Mouse (Mus musculus): ENCODE measurements around the gene Trmt112.

Gene Trmt112

DNA sequence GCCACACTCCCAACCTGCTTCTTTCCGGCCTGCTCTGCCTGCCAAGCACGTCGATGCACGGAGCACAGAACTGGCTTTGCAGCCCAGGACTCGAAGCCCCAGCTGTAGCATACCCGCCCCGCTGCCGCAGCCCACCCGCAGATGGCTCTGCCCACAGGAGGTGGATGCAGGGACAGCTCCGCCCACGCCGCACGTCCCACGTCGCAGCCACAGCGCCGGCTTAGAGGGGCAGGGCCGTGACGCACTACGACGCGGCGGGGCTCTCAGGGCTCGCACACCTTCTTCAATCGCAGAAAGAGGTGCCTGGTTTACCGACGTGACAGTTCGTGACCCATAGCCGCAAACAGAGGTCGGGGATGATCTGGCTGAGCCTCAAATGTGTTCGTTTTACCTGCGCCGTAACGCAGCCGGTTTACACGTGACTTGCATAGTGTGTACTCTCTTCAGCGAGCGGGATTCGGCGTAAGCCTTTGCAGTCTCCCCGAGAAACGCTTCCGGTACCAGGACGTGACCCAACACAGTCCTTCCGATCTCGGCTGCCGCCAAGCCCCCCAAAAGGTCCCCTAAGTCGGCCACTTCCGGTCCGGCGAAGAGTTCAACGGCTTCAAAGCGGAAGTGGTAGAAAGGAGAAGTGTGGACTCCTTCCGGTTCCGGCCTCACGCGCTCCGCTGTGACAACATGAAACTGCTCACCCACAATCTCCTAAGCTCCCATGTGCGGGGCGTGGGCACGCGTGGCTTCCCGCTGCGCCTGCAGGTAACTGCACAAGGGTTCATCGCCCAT lies at the start of gene Trmt112, which contains the start of gene Prdx5:
Trmt112 (plus strand) TSS at position 192 of the 783 bp plus-strand sequence.
Prdx5 (minus strand) TSS at position 600 of the 783 bp plus-strand sequence.
- DNase-seq (ENCODE audit: low read depth), result peak; percentile 99

DNA sequence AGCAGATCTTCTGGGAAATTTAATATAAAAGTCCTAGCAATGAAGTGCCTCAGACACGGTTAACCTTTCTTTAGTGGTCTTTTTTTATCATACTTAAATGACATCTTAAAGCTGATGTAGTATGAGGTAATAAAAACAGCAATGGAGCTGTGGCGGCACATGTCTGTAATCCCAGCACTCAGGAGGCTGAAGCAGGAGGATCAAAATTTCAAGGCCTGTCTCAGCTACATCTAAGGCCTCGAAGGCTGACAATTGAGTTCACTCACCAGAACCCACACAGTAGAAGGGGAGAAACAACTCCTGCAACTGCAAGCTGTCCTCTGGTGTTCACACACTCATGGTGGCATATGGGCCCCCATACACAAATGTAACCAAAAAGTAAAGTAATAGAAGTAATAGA lies 49.5 kb upstream of the Trmt112 start:
- DNase-seq (ENCODE audit: low read depth), result no peak

DNA sequence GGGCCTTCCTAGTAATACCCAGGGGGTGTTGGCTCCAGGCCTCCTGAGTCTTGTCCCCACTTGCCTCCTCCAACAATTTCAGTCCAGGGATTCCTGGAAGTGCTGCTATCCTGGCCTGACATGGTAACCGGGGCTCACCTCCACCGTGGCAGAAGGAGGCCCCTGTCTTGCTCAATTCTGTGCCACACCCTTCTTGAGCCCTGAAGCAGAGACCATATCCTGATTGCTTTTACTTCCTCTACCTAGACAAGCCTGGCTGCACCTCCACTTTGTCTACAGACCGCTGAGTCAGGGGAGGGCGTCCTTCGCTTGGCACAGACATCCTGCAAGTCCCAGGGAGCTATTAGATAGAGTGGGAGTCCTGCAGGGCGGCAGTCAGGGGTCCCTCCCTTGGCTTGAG lies 48.8 kb upstream of the Trmt112 start:
- peak; percentile 53 for DNase-seq (ENCODE audit: low read depth)

DNA sequence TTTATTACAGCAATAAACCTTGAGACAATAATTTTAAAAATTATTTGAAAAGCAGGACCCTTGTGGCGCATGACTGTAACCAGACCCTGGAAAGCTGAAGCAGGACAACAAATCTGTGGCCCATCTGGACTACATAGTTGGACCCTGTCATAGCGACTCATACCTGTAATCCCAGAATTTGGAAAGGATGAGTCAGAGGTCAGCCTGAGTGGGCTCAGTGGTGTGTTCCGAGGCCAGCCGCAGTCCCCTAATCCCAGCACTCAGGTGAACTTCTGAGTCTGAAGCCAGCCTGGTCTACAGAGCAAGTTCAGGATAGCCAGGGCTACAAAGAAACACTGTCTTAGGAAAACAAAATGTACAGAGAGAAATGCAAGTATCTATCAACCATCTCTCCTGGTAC lies 48.0 kb upstream of the Trmt112 start:
- no peak for DNase-seq (ENCODE audit: low read depth)

DNA sequence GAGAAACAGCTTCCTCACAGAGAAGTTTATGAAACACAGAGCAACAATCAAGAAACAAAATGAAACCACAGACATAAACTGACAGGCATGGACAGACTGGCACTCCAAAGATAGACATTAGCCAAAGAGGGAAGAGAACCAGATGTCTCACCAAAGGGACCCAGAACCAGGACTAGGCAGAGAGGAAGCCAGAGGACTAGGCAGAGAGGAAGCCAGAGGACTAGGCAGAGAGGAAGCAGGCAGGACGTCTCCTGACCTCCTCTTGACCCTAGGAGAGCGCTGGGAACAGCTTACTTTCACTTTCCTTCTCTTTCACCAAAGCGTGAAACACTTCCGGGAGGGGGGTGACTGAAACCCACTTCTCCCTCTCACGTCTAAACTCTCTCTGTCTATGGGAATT lies 40.1 kb upstream of the Trmt112 start:
- peak; percentile 88 for DNase-seq (ENCODE audit: low read depth)

- peak; percentile 90 for DNase-seq (ENCODE audit: low read depth)
Measured at GRCm38 (mm10) chr19:6871574-6872271, 37.8 kb upstream of the Trmt112 start.

DNA sequence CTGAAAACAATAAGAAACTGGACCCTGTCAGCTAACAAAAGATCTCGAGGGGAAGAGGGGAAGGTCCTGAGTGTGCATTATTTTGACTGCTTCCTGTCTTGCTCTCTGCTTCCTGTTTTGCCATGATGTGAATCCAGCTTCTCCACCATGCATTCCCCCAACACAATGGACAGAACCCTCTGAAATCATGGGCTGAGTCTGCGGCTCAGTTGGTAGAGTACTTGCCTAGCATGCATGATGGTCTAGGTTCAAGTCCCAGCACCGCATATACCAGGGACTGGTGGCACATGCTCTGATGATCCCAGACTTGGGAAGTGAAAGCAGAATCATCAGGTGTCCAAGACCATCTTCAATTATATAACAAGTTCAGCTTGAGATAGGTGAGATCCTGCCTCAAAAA lies 36.8 kb upstream of the Trmt112 start:
- no peak for DNase-seq (ENCODE audit: low read depth)

GRCm38 (mm10) chr19:6874257-6874656 lies 35.2 kb upstream of the Trmt112 start:
- no peak for DNase-seq (ENCODE audit: low read depth)

GRCm38 (mm10) chr19:6875834-6876233 lies 33.7 kb upstream of the Trmt112 start:
- no peak for DNase-seq (ENCODE audit: low read depth)

GRCm38 (mm10) chr19:6876799-6877198 lies 32.7 kb upstream of the Trmt112 start:
- DNase-seq (ENCODE audit: low read depth), result peak; percentile 91

- DNase-seq (ENCODE audit: low read depth), result no peak
Measured at GRCm38 (mm10) chr19:6877965-6878364, 31.5 kb upstream of the Trmt112 start.

DNA sequence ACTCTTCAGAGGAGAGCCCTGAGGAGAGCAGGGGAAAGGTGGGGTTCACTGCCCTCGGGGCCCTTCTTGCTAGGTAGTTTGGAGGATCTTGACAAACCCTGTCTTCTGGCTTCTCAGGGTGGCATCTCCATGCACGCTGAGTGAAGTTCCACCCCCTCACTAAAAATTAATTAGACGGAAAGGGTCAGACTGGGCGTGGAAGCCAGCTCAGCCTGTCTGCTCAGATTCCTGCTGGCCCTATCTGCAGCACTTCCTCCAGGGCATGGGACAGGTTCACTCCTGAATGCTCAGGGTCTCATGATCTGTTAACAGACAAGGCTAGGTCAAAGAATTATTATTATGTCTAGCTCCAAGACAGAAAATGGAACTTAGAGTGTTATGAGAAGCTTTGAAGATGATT lies 17.0 kb upstream of the Trmt112 start:
- no peak for DNase-seq (ENCODE audit: low read depth)

DNA sequence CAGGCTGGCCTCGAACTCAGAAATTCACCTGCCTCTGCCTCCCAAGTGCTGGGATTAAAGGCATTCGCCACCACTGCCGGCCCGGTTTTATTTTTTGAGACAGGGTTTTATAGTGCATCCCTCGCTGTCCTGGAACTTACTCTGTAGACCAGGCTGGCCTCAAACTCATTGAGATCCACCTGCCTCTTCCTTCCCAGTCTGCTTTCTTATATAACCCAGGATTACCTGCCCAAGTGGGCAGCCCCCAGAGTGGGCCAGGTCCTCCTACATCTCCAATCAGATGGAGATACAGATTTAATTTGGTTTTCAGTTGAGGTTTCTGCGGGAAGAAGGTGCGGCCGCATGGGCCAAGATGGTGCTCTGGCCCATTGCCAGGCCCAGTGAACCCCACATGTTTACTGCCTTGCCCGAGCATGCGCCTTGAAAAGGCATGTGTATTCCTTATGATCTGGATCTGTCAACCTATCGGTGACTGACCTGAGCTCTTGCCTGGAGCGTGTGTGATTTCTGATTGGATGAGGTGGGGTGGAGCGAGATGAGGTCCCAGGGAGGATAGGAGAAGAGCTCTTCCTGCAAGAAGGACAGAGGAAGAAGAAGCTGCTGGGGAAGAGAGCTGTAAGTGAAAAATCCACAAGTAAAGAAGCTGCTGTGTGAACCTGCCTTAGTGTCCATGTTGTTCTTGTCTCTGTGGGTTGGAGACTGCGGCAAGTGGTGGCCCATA lies 15.6 kb upstream of the Trmt112 start:
- DNase-seq (ENCODE audit: low read depth), result no peak

DNA sequence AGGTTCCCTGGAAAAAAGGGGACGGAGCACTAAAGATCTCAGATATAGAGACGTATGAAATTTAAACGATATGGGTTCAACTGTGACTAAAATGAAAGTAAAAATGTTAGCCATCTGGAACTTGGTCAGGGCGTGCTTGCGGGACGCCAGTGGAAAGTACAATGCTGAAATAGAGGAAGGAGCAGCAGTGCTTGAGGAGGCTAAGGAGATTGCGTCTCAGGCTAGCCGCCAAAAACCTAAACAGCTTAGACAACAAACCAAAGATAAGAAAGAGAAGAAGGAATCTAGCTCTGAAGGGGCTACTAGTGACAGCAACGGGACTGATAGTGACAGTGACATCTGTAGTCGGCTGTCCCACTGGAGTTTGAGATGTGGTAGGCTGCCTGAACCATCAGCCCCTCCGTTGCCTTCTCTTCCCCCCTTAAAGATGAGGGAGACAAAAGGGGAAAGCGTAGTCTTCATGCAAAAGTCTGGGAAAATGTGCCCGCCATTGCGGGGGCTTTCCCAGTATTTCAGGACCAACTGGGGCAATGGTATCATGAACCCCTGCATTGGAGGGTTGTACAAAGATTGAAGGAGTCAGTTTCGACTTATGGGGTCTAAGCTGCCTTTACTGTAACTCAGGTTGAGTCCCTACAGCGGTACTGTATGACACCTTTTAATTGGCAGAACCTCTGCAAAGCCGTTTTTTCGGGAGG lies 13.7 kb upstream of the Trmt112 start:
- DNase-seq (ENCODE audit: low read depth), result peak; percentile 46

DNA sequence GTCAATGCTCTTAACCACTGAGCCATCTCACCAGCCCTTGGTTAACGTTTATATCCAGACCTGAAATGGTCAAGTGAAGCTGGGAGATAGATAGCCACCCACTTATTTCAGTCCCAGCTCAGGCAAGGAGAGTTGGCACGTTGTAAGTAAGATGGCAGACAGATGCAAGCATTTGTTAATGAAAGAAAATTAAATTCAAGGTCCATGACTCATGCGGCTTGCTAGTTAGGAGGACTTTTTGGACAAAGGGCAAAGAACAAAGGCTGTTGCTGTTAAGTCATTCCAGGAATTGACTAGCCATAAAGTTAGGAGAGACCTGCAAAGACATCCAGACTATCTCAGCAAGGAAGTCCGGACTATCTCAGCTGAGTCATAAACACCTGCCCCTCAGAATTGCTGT lies 9.9 kb upstream of the Trmt112 start:
- DNase-seq (ENCODE audit: low read depth), result no peak

DNA sequence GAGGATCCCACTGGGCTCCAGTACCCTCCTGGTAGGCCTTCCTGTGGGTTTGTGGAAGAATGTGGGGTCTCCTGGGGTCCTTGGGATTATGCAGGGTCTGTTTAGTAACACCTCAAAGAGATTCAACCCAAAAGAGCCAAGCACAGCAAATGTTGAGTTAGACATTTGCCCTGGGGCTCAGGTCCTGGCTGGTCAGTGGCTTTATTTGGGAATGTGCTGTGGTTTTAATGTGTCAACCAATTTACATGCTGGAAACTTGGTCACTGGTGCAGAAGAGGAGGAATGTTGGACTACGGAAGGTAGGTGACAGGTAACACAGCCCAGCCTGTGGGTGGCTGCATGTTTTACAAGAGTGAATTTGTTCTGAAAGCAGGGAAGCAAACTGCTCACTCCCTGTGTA lies 6.5 kb upstream of the Trmt112 start:
- no peak for DNase-seq (ENCODE audit: low read depth)

DNA sequence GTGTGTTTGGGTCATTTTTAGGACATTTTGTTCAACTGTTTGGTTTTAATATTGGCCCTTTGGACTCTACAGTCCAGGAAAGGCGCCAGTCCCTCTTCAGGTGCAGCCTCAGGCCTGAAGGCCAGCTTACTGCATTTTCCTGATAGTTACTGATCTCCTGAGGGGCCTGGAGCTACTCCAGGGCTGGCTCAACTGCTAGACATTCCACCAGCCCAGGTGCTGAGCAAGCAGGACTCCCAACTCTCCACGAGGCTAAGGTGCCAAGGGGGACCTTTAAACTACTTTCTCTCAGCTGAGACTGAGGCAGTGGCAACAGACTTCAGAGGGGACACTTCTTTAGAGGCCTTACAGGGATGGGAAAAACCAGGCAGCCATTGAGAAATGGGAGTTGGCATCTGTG lies 4.7 kb upstream of the Trmt112 start:
- DNase-seq (ENCODE audit: low read depth), result no peak

GRCm38 (mm10) chr19:6905498-6906159 lies 3.9 kb upstream of the Trmt112 start:
- no peak for DNase-seq (ENCODE audit: low read depth)

DNA sequence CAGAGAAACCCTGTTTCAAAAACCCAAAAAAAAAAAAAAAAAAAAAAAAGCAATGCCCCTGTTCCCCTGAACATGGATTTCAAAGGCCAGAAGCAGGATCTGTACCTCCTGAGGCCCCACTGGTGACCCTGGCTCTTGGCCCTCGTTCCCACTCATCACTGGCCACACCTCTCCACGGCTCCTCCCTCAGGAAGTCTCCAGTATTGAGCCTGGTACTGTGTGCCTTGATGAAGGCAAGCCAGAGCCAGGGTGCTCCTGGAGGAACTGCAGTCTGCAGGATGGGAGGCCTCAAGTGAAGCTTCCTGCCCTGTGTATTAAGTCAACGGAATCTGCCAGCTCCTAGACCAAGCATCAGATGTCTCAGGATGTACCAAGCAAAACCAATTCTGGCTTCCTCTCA lies 3.3 kb upstream of the Trmt112 start:
- no peak for DNase-seq (ENCODE audit: low read depth)

DNA sequence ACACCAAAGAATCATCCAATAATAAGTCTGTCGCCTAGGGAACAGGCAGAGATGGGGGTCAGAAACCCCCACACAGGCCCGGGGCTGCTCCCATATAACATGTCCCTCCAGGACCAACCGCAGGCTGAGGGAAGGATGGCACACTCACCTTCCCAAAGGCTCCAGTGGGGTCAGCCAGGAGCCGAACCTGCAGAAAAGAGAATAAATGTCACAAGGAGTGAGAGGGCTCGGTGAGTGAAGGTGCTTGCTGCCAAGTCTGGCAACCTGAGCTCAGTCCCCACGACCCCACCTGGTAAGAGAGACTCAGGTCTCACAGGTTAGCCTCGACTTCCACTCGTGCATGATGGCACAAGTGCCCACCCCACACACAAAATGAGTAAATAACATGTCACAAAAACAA lies 2.4 kb upstream of the Trmt112 start:
- no peak for DNase-seq (ENCODE audit: low read depth)

DNA sequence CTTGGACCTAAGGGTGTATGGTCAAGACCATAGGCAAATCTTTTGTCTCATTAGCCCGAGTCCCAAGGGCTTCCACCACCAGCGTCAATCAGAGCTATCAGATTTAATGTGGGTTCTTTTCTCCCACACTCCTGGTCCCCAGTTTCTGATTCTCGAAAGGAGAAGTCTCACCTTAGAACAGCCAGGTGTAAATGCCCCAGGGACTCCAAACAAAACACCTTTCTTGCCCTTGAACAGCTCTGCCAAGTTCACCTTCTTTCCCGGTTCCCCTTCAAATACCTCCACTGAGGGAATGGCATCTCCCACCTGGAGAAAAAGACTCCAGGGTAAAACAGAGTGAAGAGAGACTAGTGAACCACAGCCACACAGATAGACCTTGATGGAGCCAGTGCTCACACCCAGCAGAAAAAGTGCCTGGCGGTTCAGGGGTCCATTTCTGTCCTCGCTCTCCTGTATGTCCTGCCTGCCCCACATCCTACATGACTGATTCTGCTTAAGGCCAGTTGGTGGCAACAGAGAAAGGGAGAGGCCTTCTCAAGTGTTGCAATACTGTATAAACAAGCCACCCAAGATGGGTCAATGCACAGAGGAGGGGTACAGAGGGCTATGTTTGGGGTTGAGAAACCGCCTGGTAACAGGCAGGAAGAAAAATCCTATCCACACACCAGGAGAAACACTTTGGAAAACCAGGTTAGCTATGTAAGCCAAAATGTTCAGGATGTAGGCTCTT lies 1.5 kb upstream of the Trmt112 start:
- DNase-seq (ENCODE audit: low read depth), result peak; percentile 83
